Mouse (Mus musculus): ENCODE data around the gene Odf4. TPM values are rescaled to one million over a fixed set of nuclear protein-coding genes. Genes with fewer than 3 reads are reported as not detected.
A peak's percentile ranks its signal among the peaks of the same experiment; 100 is the strongest.
"Not testable (repeated sequence)": the region's sequence is repeated elsewhere in the genome, so short reads cannot be mapped to it uniquely, and the experiment has no call there.

Gene Odf4
- total RNA-seq (2021), result under 1 TPM; 0.45 to 0.62 TPM
- long read RNA-seq, partial matches to known transcripts, result 0 of 2 reads
- long read RNA-seq, other reads (novel, unspliced or antisense), result 2 of 2 reads

DNA sequence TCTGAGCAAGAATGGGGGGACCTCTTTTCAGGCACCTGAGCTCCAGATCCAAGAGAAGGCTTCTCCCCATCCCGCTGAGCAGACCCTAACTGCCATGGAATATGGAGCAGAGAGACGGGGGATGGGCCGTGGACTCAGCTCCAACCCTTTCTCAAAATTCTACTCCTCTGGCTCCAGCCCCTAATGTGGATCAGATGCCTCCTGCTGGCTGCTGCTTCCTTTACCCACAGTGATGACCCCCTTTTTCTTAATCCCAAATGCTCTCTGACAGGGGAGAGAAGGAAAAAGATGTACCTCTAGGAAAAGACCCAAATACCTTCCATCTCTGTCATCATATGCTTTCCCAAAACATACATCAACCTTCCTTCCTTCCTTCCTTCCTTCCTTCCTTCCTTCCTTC lies at the start of gene Odf4:
Gene Odf4, minus strand, starts transcription at position 101 of the 400 bp plus-strand sequence.
- no peak for DNase-seq (ENCODE audit: low spot score in 2 of 2)

DNA sequence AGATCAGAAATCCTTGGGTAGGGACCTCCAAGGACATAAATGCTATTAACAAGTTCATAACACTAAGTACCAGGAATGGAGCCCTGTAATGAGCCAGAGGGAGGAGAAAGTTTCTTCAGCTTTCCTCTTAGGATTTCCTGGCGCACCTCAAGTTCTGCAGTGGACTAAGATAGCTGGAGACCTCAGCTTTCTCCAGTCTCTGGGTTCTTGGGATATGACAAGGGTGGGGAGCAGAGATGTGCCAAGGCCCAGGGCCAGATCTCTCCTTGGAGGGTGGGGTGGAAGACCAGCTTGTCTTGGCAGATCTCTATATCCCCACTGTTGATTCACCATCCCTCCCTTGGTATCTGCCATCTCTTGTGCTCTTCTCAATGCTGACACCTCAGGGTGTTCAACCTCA lies 48.7 kb upstream of the Odf4 start:
- no peak for DNase-seq (ENCODE audit: low spot score in 2 of 2)

DNA sequence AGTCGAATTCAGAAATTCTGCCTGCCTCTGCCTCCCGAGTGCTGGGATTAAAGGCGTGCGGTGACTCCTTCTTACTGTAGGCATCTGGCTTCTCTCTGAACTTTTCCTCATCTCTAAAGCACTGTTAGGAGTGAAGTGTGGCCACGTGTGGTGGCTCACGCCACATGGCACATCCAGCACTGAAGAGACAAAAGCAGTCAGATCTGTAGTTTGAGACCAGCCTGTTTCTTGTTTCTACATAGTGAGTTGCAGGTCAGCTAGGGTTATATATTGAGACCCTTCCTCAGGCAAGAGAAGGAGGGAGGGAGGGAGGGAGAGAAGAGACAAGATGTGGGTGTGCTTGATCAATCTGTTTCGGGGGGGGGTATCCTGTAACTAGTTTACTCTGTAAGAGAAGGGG lies 48.2 kb upstream of the Odf4 start, which contains the start of gene Rangrf:
Gene Rangrf, minus strand, starts transcription at position 101 of the 400 bp plus-strand sequence.
- DNase-seq (ENCODE audit: low spot score in 2 of 2), result no peak

DNA sequence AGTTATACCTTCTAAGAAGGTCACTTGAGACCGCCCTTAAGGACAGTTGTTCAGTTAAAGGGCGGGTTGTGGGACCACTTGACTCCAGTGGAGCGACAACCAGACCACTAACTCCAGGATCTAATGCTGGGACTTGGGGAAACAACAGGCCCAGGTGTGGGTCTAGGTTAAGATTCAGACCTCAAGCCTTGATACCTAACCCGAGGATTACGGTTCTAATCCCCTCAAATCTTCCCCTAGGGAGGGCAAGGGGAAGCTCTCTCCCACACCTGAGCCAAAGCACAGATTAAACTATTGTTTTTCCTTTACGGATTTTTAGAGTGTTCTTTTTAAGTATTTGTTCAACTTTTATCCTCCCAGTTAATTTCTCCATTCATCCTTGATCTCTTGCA lies 47.2 kb upstream of the Odf4 start:
- DNase-seq (ENCODE audit: low spot score in 2 of 2), result no peak

DNA sequence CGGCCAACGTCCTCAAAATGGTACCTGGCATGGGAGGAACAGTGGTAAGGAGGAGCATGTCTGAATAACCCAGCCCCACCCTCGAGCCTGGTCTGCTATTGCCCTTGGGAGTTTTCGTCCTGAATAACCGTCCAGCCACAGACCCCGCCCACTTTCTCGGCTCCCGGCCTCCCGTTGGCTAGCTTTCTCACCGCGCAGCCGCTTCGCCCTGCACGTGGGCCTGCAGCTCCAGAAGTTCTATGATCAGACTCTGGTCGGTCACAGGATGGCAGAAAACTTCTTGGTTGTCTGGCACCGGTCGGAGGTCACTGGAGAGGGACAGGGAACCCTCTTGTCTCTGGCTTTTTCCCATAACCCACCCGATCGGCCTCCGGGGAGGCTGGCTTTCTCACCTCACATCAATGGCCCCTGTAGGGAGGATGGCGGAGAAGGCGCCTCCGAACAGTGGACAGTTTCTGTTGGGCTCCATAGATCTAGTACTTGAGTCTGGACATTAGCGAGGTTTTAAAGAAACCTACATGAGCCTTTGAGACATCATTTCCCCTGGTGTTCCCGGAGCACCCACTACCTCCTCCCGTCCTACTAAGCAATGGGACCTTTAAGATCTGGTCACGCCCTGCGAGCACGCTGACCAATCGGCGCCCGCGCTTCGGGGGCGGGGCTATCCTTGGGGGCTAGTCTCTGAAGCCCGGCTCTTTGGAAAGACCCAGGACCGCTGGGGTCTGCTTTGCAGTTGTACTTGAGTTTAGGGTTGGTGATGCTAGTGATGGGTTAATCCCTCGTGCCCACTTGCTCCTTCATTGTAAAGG lies 46.6 kb upstream of the Odf4 start:
- DNase-seq (ENCODE audit: low spot score in 2 of 2), result peak; percentile 79 to 85

DNA sequence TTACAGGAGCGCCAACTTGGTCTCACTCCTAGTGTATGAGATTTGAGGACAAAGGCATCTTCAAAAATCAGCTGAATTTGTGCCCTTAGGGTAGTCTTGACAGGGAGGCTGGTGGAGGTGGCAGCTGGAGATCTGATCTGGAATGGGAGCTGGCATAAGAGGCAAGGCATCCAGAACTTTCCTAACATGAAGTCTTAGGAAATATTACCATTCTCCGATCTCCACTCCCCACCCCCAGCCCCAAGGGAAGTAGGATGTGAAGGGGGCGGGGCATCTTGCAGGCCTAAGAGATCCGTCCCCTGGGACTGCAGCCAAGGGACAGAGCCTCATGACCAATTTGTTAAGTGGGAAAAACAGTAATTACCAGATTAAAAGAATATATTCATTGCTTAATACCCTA lies 43.4 kb upstream of the Odf4 start:
- DNase-seq (ENCODE audit: low spot score in 2 of 2), result no peak

DNA sequence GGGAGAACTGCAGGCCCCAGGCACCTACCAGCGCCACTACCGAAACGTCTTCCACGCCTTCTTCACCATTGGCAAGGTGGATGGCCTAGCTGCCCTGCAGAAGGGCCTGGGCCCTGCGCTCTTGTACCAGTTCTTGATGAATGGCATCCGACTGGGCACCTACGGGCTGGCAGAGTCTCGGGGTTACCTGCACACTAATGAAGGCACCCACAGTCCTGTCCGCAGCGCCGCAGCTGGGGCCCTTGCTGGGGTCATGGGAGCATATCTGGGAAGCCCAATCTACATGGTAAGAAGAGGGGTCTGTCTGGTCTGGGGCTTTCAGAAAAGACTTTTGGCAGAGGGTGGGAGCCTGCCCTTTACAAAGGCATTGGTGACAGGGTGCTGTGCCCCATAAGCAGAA lies 41.9 kb upstream of the Odf4 start:
- no peak for DNase-seq (ENCODE audit: low spot score in 2 of 2)

DNA sequence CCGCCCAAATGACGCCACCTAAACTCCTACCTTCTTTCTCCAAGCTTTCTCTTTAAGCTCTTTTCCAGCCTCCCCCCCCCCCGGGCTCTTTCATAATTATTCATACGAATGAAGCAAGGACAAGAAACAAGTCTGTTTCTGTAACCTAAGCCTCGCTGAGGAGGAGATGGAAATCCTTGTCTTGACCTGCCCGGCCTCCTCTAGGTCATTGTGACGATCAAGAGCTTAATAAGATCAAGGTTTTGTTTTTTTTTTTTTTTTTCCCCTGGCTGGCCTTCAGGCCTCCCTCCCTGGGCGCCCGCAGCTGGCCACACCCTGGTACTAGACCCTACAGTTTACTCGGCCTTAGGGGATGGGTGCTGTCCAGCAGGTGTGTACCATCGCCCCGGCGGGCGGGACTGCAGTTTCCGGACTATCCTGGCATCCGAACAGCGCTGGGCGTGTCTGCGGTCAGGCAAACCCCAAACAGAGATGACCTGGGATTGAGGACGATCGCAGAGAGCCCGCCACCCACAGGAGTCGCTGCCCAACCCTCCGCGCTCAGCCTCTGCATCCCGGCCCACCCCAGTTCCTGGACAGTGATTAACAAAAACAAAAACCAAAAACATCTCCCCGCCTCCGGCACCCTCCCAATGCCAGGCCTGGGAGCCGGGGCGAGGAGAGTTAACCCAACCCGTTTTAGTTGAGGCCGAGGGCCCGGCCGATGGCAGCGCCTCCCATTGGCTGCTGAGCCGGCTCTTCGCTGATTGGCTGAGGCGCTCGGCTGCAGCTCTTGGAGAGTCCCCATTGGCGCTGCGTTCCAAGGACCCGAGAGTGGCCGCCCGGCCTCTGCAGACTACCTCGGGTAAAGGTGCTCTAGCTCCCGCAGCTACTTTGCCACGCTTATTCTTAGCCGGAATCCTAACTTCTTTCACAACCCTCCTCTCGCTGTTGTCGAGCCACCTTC lies 40.7 kb upstream of the Odf4 start, which contains the start of gene Slc25a35:
Gene Slc25a35, plus strand, starts transcription at position 795 of the 946 bp plus-strand sequence.
- DNase-seq (ENCODE audit: low spot score in 2 of 2), result peak; percentile 84 to 92

DNA sequence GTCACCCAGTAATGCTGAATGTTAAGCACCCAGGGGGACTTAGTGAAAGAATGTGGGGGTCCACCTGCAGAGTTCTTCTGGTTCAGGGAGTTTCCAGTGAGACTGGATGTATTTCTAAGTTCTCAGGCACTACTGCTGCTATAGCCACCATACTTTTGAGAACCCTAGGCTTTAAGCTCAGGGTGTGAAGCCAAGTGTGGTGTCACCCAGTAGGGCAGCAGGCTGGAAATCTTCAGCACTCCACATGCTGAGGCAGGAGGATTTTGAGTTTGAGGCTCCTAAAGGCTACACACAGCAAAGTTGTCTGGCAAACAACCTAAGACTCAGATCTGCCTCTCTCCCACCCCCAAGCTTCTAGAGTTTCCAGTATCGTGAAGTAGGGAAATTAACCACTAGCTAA lies 39.7 kb upstream of the Odf4 start:
- DNase-seq (ENCODE audit: low spot score in 2 of 2), result no peak

DNA sequence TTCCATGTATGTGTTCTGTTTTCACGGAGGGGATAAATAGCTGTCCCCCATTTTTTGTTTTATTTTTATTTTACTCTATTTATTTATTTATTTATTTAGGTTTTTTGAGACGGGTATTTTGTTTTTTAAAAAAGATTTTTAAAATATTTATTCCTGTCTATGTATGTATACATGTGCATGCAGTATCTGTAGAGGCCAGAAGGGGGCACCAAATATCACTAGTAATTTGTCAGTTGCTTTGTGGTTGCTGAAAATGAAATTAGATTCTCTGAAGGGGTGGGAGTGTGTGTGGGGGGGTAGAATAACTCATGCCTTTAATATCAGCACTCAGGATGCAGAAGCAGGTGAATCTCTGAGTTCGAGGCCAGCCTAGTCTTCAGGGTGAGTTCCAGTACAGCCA lies 39.0 kb upstream of the Odf4 start:
- DNase-seq (ENCODE audit: low spot score in 2 of 2), result peak; percentile 63 to 72

DNA sequence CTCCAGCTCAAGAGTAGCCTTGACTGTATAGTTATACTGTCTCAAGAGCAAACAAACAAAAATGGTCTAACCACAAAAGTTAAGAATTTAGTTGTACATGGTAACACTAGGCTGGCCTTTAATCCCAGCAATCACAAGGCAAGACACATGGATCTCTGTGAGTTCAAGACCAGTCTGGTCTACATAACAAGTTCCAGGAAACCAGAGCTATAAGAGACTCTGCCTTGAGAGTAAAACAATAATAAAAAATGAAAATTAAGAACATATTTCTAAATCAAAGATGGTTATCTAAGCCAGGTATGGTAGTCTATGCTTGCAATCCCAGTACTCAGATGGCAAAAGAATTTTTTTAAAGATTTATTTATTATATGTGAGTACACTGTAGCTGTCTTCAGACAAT lies 38.2 kb upstream of the Odf4 start:
- DNase-seq (ENCODE audit: low spot score in 2 of 2), result no peak

DNA sequence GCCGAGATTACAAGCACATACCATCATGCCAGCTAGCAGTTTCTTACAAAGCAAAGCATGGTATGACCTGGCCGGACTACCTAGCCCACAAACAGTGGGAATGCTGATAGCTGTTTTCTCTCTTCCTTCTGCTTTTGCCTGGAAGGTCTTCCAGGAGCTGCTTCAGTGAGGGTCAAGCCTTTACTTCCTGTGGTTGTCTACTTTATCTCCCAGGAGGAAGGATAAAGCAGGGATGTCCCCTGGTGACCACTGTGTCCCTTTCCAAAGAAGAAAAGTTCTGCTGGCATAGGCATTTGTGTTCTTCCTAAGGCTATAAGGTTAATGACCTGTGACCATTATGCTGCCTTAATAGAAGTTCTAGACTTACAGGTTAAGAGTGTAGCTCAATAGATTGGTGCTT lies 36.5 kb upstream of the Odf4 start:
- no peak for DNase-seq (ENCODE audit: low spot score in 2 of 2)

DNA sequence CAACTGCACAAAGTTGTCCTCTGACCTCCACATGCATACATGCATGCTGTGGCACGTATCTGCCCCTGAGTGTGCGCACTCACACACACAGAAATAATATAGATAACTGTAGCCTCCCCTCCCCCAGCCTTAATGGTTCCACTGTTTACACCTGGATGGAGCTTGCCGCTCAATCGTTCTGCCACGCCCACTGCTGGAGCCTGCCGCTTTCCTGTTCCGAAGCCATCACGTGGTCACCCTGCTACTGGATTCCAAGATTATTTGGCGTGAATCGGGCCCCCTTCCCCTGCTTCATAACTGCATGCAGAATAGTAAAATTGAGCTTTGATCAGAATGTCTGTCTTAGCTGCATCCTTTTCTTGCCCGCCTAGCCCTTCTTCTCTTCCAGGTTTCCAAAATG lies 35.3 kb upstream of the Odf4 start:
- DNase-seq (ENCODE audit: low spot score in 2 of 2), result not testable (repeated sequence)

DNA sequence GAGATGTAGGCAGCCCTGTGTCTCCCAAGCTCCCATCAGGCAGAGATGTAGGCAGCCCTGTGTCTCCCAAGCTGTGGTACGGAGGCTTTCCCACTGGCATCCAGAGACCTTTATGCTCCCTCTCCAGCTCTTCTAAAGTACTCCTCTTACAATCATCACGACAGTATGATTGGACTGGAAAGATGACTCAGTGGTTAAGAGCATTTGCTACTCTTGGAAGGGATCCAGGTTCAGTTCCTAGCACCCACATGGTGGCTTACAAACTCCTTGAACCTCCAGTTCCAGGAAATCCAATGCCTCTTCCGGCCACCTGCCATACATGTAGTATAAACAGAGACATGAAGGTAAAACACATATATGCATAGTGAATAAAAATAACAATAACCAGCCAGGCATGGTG lies 34.7 kb upstream of the Odf4 start:
- no peak for DNase-seq (ENCODE audit: low spot score in 2 of 2)

DNA sequence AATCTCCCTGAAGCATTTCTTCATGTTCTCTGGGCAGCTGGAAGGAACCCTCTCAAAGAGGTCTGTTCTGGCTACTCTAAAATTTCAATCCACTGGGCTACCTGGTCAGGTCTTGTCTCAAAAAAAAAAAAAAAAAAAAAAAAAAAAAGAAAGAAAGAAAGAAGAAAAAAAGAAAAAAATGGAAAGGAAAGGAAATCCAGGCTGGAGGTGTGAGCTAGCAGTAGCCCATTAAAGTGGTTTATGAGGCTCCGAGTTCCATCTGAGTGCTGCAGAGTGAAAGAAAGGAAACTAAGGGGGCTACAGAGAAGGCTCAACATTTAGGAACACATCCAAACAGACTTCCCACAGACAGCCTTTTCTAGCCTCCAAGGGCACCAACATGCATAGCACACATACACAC lies 31.1 kb upstream of the Odf4 start:
- DNase-seq (ENCODE audit: low spot score in 2 of 2), result no peak

DNA sequence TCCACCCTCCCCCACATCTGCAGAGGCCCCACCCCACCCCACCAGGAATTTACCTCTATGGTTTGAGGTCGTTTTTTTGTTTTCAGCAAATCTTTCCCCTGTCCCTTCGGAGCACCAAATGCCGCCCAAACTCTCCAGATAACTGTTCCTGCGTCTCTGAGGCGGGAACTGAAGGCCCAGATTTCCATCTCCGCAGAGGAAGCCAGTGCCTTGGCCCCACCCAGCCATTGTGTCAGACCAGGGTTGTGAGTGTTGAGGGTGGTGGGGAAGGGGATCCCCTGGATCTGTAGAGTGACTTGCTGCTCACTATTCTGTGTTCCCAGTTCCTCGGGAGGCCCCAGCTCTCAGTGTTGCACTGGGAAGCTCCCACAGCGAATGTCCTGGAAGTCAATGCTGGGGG lies 30.4 kb upstream of the Odf4 start, which contains the start of gene Arhgef15:
Gene Arhgef15, minus strand, starts transcription at position 173 of the 400 bp plus-strand sequence.
- DNase-seq (ENCODE audit: low spot score in 2 of 2), result no peak

DNA sequence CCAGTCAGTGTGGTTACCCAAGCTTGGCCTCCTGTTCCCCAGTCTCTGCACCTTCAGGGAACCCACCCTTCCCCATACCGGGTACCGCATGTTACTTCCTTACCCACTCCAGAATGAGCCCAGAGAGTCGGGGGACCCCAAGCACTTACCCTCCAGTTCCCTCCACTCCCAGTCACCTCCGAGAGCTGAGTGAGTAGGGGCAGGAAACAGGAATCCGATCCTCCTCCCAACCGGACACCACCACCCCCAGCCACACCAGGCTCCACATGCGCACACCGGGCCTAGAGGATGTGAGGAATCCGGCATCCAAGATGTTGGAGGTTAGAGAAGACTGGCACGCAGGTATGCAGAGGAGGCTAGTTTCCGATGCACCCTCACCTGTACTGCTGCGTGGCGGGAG lies 29.8 kb upstream of the Odf4 start:
- no peak for DNase-seq (ENCODE audit: low spot score in 2 of 2)

DNA sequence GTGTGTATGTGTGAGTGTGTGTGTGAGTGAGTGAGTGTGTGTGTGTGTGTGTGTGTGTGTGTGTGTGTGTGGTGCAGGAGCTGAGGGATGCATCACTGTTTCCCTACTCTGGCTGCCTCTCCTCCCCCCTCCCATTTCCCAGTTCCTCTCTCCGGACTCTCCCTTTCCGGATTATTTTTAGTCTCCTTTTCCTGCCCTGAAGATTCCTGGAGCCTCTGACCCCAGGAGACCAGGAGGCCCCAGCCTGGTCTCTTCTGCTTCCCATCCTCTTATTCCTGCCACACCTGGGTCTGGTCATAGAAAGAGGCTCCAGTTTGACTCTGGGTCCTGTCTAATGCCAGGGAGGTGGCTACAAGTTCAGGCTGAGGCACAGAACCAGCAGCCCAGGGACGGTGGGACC lies 29.2 kb upstream of the Odf4 start:
- no peak for DNase-seq (ENCODE audit: low spot score in 2 of 2)

DNA sequence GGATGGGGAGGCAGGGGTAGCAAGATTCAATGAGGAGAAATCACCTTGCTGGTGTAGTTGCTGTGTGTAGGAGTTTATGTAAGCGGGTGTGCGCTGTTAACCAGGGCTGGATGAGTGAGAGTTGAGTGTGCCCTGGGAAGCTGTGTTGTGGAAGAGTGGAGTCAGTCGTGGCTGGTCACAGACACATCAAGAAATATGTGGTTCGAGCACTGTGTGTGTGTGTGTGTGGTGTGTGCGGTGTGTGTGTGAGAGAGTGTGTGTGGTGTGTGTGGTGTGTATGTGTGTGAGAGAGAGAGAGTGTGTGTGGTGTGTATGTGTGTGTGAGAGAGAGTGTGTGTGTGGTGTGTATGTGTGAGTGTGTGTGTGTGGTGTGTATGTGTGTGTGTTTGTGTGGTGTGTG lies 28.6 kb upstream of the Odf4 start:
- no peak for DNase-seq (ENCODE audit: low spot score in 2 of 2)

DNA sequence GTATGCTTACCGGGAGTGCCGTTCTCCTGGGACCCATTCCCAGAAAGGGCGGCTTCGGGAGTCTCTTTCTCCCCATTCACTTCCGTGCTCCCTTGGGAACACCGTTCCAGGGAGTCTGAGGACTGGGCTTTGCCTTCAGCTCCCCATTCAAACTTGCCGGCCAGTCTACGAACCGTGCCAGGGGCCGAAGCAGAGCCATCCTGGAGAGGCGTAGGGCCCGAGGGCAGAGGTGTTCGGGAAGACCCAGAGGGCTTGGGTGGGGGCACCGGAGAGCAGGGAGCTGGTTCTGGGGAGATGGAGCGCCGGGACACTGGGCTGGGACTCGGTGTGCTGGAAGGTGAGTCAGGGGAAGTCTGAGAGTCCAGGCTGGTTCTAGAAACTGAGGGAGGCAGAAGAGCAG lies 27.5 kb upstream of the Odf4 start:
- DNase-seq (ENCODE audit: low spot score in 2 of 2), result no peak

DNA sequence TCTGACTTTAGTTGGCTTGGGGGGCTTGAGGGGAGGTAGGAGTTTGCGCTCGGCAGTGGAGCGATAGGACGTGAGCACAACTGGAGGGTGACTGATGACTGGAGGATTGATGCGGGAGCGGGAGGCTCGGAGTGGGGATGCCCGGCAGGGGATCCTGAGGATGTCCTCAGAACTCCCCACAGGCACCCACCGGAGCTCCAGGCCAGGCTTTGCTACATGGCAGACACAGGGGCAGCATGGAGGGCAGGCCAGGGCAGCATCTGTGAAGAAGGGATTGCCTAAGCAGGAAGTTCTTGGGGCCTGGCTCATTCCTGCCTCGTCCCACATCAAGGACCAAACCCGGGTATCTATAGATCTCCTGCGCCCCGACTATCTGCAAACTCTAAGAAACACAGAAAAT lies 27.0 kb upstream of the Odf4 start:
- no peak for DNase-seq (ENCODE audit: low spot score in 2 of 2)

DNA sequence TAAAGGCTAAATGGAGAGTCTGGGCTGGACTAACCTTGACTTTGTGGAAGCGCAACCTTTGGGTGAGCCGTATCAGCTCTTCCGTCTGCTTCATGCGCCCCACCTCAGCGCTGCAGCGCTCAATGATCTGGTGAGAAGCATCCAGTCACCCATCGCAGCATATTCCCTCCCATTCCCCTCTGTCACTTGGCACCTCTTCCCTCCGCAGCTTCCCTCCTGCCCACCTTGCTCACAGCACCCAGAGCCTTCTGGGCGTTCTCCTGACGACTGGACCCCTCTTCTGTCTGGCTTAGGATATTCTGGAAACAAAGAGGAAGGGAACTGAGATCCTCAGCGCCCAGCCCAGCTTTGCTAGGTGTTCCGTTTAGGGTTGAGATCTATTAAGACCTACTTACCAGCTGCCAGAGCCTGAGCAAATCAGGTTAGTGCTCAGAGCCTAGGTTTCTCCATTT lies 20.7 kb upstream of the Odf4 start:
- peak in 1 of 2 experiments; percentile 26 for DNase-seq (ENCODE audit: low spot score in 2 of 2)

All from layer of hippocampus, postnatal 10 days (tissue).